Mouse (Mus musculus): ENCODE results near the gene Mroh2a.

GRCm38 (mm10) chr1:88255466-88255857, 28.7 kb downstream of the Mroh2a start:
- TF ChIP-seq CTCF (IDR thresholded peaks at IDR 0.05; ENCODE audit: control insufficient read depth, insufficient read depth, low read length) (no peak), POLR2A (IDR thresholded peaks at IDR 0.05; ENCODE audit: borderline replicate concordance, control insufficient read depth, low read depth, low read length) (no peak)
